ENCODE assay signal across 8 mouse cellular contexts in genomic region chrX:48314530-48315079, GRCm38 (mm10). TPM values are rescaled to one million over a fixed set of nuclear protein-coding genes. Genes with fewer than 3 reads are reported as not detected.
DNase-seq lines count a peak whose midpoint lies in the region; ATAC-seq and TF ChIP-seq lines count a peak whose summit lies in the region.

No protein-coding gene starts in this region.

- DNase-seq in c-Kit-positive CD71-negative TER-119-negative erythroid progenitor cells, embryonic 14.5 days (ENCODE audit: low read depth): peak; percentile 68
- DNase-seq in forebrain, embryonic 10.5 days (ENCODE audit: extremely low spot score, low spot score): peak; percentile 71
- peak; percentile 86 to 89 for DNase-seq in kidney, postnatal 36 days
- peak; percentile 71 to 81 (median 73) for DNase-seq in liver, embryonic 14.5 days (ENCODE audit: low read depth in 3 of 3, low spot score in 3 of 3)
- peak; percentile 67 for DNase-seq in neural tube, embryonic 10.5 days (ENCODE audit: extremely low spot score, low spot score)

- ATAC-seq in CD4-positive, CD25-positive, alpha-beta regulatory T cell, adult 4 months: peak; percentile 71
- peak; percentile 84 for ATAC-seq in heart, embryonic 16.5 days (replicated peaks; ENCODE audit: extremely low read depth, insufficient read depth, low FRiP score)
- peak; percentile 86 for ATAC-seq in liver, embryonic 14.5 days (ENCODE audit: insufficient read depth)
- ATAC-seq in stomach, embryonic 15.5 days (ENCODE audit: insufficient read depth, low FRiP score, low read depth): peak; percentile 87

- H3K4me3 ChIP-seq in forebrain, embryonic 10.5 days: peak overlapping the region; percentile 54
- H3K4me3 ChIP-seq in heart, embryonic 16.5 days (ENCODE audit: low read length): peak overlapping the region; percentile 56
- peak overlapping the region; percentile 64 for H3K4me3 ChIP-seq in liver, embryonic 14.5 days (ENCODE audit: insufficient read depth in 1 of 2, low read depth in 2 of 2, low read length in 2 of 2)
- peak overlapping the region; percentile 42 for H3K4me3 ChIP-seq in stomach, embryonic 15.5 days (replicated peaks)

- H3K9ac ChIP-seq in heart, embryonic 16.5 days (ENCODE audit: low read length): peak overlapping the region; percentile 70
- H3K9ac ChIP-seq in liver, embryonic 14.5 days (replicated peaks): peak overlapping the region; percentile 68
- no peak overlapping the region; the same call in 1 of the 2 replicates for H3K9ac ChIP-seq in stomach, embryonic 15.5 days

- no peaks in the 10 kb centered on the region for H3K9me3 ChIP-seq in forebrain, embryonic 10.5 days
- H3K9me3 ChIP-seq in heart, embryonic 16.5 days (replicated peaks; ENCODE audit: control insufficient read depth, low read length): no peaks in the 10 kb centered on the region
- H3K9me3 ChIP-seq in liver, embryonic 14.5 days (ENCODE audit: control insufficient read depth, low read length): no peaks in the 10 kb centered on the region
- H3K9me3 ChIP-seq in stomach, embryonic 15.5 days: no peaks in the 10 kb centered on the region

- H3K36me3 ChIP-seq in forebrain, embryonic 10.5 days (replicated peaks): no peaks in the 10 kb centered on the region
- H3K36me3 ChIP-seq in heart, embryonic 16.5 days (ENCODE audit: control insufficient read depth, insufficient read depth): no peaks in the 10 kb centered on the region
- H3K36me3 ChIP-seq in liver, embryonic 14.5 days (replicated peaks; ENCODE audit: control insufficient read depth, insufficient read depth, low read depth): no peaks in the 10 kb centered on the region
- no peaks in the 10 kb centered on the region for H3K36me3 ChIP-seq in stomach, embryonic 15.5 days

- WGBS in forebrain, embryonic 10.5 days: 16% methylated on average over 33 of the region's 33 CpGs
- 7% methylated on average over 32 of the region's 33 CpGs for WGBS in heart, embryonic 16.5 days
- 11% methylated on average over 32 of the region's 33 CpGs for WGBS in liver, embryonic 14.5 days (ENCODE audit: insufficient replicate concordance)
- 11% methylated on average over 29 of the region's 33 CpGs for WGBS in stomach, embryonic 15.5 days

- H3K27ac ChIP-seq in forebrain, embryonic 10.5 days: peak overlapping the region; percentile 71
- no peak overlapping the region; the same call in 1 of the 2 replicates for H3K27ac ChIP-seq in heart, embryonic 16.5 days (ENCODE audit: low read length)
- peak overlapping the region; percentile 86 for H3K27ac ChIP-seq in liver, embryonic 14.5 days
- no peak overlapping the region; the same call in 1 of the 2 replicates for H3K27ac ChIP-seq in stomach, embryonic 15.5 days

- peak overlapping the region; percentile 68 for H3K4me2 ChIP-seq in heart, embryonic 16.5 days (ENCODE audit: low read depth, low read length)
- peak overlapping the region; percentile 80 for H3K4me2 ChIP-seq in liver, embryonic 14.5 days (ENCODE audit: low read depth)
- peak overlapping the region; percentile 58 for H3K4me2 ChIP-seq in stomach, embryonic 15.5 days

- TF ChIP-seq CTCF in liver, embryonic 14.5 days (IDR thresholded peaks at IDR 0.05; ENCODE audit: low read depth): no peak

- peaks cover 31% of the 10 kb centered on the region for H3K4me1 ChIP-seq in forebrain, embryonic 10.5 days
- H3K4me1 ChIP-seq in heart, embryonic 16.5 days (ENCODE audit: control insufficient read depth, insufficient read depth, low read length): peaks cover 4% of the 10 kb centered on the region; the same call in 1 of the 2 replicates
- peaks cover 38 to 67% of the 10 kb centered on the region in 2 experiments for H3K4me1 ChIP-seq in liver, embryonic 14.5 days (replicated peaks; ENCODE audit: control insufficient read depth in 2 of 2, insufficient read depth in 2 of 2, low read length in 1 of 2)
- no peaks in the 10 kb centered on the region for H3K4me1 ChIP-seq in stomach, embryonic 15.5 days

- no peak for TF ChIP-seq EP300 in liver, embryonic 14.5 days (IDR thresholded peaks at IDR 0.05; ENCODE audit: low read depth)

- H3K27me3 ChIP-seq in forebrain, embryonic 10.5 days (ENCODE audit: poor library complexity, severe bottlenecking): peaks cover 87% of the 10 kb centered on the region
- H3K27me3 ChIP-seq in heart, embryonic 16.5 days (ENCODE audit: control insufficient read depth, insufficient read depth, low read length): no peaks in the 10 kb centered on the region
- H3K27me3 ChIP-seq in liver, embryonic 14.5 days (ENCODE audit: control insufficient read depth, insufficient read depth, low read length): no peaks in the 10 kb centered on the region
- H3K27me3 ChIP-seq in stomach, embryonic 15.5 days (replicated peaks): no peaks in the 10 kb centered on the region

RNA-seq across cellular contexts. Expression of gene Bcorl1, which starts 26.6 kb away (rescaled TPM):
- polyA plus RNA-seq in CD4-positive, CD25-positive, alpha-beta regulatory T cell, adult 4 months (2017; shearing (Covaris generic)): 1 to 10 TPM; 2.3 to 2.7 TPM
- 5.1 and 6.2 TPM in 2 replicates for polyA plus RNA-seq in forebrain, embryonic 10.5 days (2016; fragmentation: Nextera tagmentation; extraction: Ambion mirVana)
- 3.4 and 3.6 TPM in 2 replicates for polyA plus RNA-seq in heart, embryonic 16.5 days (2015; fragmentation: Nextera tagmentation; extraction: Ambion mirVana)
- 2.1 and 2.3 TPM in 2 replicates for polyA plus RNA-seq in liver, embryonic 14.5 days (2012; rRNA removed)
- 3.5 and 3.9 TPM in 2 replicates for polyA plus RNA-seq in liver, embryonic 14.5 days (2014; fragmentation: Nextera tagmentation; extraction: Ambion mirVana)
- polyA plus RNA-seq in stomach, embryonic 15.5 days (2015; fragmentation: Nextera tagmentation; extraction: Ambion mirVana): 5.4 and 6.0 TPM in 2 replicates

RNA-seq across cellular contexts. Expression of gene Utp14a, which starts 57.9 kb away (rescaled TPM):
- polyA plus RNA-seq in CD4-positive, CD25-positive, alpha-beta regulatory T cell, adult 4 months (2017; shearing (Covaris generic)): 10 to 100 TPM; 32.1 to 33.6 TPM
- 24.6 TPM in 2 replicates for polyA plus RNA-seq in forebrain, embryonic 10.5 days (2016; fragmentation: Nextera tagmentation; extraction: Ambion mirVana)
- polyA plus RNA-seq in heart, embryonic 16.5 days (2015; fragmentation: Nextera tagmentation; extraction: Ambion mirVana): 8.8 and 9.0 TPM in 2 replicates
- polyA plus RNA-seq in liver, embryonic 14.5 days (2012; rRNA removed): 4.0 and 9.8 TPM in 2 replicates
- 9.0 and 11.8 TPM in 2 replicates for polyA plus RNA-seq in liver, embryonic 14.5 days (2014; fragmentation: Nextera tagmentation; extraction: Ambion mirVana)
- 15.6 and 18.0 TPM in 2 replicates for polyA plus RNA-seq in stomach, embryonic 15.5 days (2015; fragmentation: Nextera tagmentation; extraction: Ambion mirVana)

Comparison
In these comparisons a context has a peak if more than half of its experiments do, and no peak if none do; other contexts are left out.
1. H3K27ac ChIP-seq: peak in forebrain, embryonic 10.5 days (single experiment) and liver, embryonic 14.5 days (single experiment); none in heart, embryonic 16.5 days (single experiment) and stomach, embryonic 15.5 days (single experiment).
2. Peak in every context shown above with its lines, with median percentiles within 50 percentile points of each other: ATAC-seq, DNase-seq, H3K4me3 ChIP-seq and H3K4me2 ChIP-seq.